Mouse (Mus musculus): Measurements from ENCODE around the gene C5ar2. TPM values are rescaled to one million over a fixed set of nuclear protein-coding genes. Genes with fewer than 3 reads are reported as not detected.
"Not testable (repeated sequence)": the region's sequence is repeated elsewhere in the genome, so short reads cannot be mapped to it uniquely, and the experiment has no call there.

The C5ar2 gene
- total RNA-seq, 1 experiment: 0.13 TPM

GRCm38 (mm10) chr7:16263015-16263787 lies 19.2 kb upstream of the C5ar2 start:
- in situ Hi-C loops (cut with MboI; ENCODE audit: low sequenced_read_pairs in 2 of 2, unreplicated experiment in 2 of 2): loop anchor here in 1 of 2 experiments (25.0 kb wide), 1 partner anchor 301 kb away; the partner anchor contains the start of gene Ehd2
- Histone ChIP-seq H3K27ac (ENCODE audit: insufficient read depth, low read depth, low read length, poor library complexity, severe bottlenecking) (no peak overlapping the region), H3K4me3 (ENCODE audit: insufficient read depth in 1 of 2, low read depth in 1 of 2, low read length in 2 of 2, poor library complexity in 1 of 2, severe bottlenecking in 1 of 2) (no peak overlapping the region), H3K4me1 (ENCODE audit: control insufficient read depth in 2 of 2, insufficient read depth in 2 of 2, low read length in 2 of 2, poor library complexity in 1 of 2) (no peaks in the 10 kb centered on the region), H3K36me3 (ENCODE audit: control insufficient read depth, insufficient read depth, low read length, poor library complexity, severe bottlenecking) (no peaks in the 10 kb centered on the region), H3K9me3 (ENCODE audit: control insufficient read depth, insufficient read depth, low read depth, low read length) (no peaks in the 10 kb centered on the region), H3K9ac (ENCODE audit: insufficient read depth, low read depth, low read length, poor library complexity, severe bottlenecking) (no peak overlapping the region)
- TF ChIP-seq ZC3H11A (IDR thresholded peaks at IDR 0.05; ENCODE audit: borderline replicate concordance, low read depth, low read length) (peak; percentile 55; the same call in 1 of the 2 replicates), HCFC1 (IDR thresholded peaks at IDR 0.05; ENCODE audit: borderline replicate concordance, insufficient read depth, low read length) (no peak), CHD2 (IDR thresholded peaks at IDR 0.05; ENCODE audit: low read depth, low read length) (no peak), ZNF384 (IDR thresholded peaks at IDR 0.05; ENCODE audit: low read depth, low read length) (no peak), MAFK (IDR thresholded peaks at IDR 0.05; ENCODE audit: insufficient read depth, low read depth, low read length) (no peak)
- peak; percentile 81 for DNase-seq (ENCODE audit: low read depth, low spot score)

GRCm38 (mm10) chr7:16261097-16261496 lies 17.1 kb upstream of the C5ar2 start:
- no peaks in the 10 kb centered on the region for H3K4me1 ChIP-seq (ENCODE audit: control insufficient read depth in 2 of 2, insufficient read depth in 2 of 2, low read length in 2 of 2, poor library complexity in 1 of 2)
- no peaks in the 10 kb centered on the region for H3K36me3 ChIP-seq (ENCODE audit: control insufficient read depth, insufficient read depth, low read length, poor library complexity, severe bottlenecking)
- H3K4me3 ChIP-seq (ENCODE audit: insufficient read depth in 1 of 2, low read depth in 1 of 2, low read length in 2 of 2, poor library complexity in 1 of 2, severe bottlenecking in 1 of 2): no peak overlapping the region
- no peaks in the 10 kb centered on the region for H3K9me3 ChIP-seq (ENCODE audit: control insufficient read depth, insufficient read depth, low read depth, low read length)
- TF ChIP-seq MAFK (IDR thresholded peaks at IDR 0.05; ENCODE audit: insufficient read depth, low read depth, low read length): no peak
- TF ChIP-seq ZNF384 (IDR thresholded peaks at IDR 0.05; ENCODE audit: low read depth, low read length): no peak
- TF ChIP-seq HCFC1 (IDR thresholded peaks at IDR 0.05; ENCODE audit: borderline replicate concordance, insufficient read depth, low read length): no peak
- TF ChIP-seq CHD2 (IDR thresholded peaks at IDR 0.05; ENCODE audit: low read depth, low read length): no peak
- TF ChIP-seq ZC3H11A (IDR thresholded peaks at IDR 0.05; ENCODE audit: borderline replicate concordance, low read depth, low read length): no peak
- in situ Hi-C loops (cut with MboI; ENCODE audit: low sequenced_read_pairs in 2 of 2, unreplicated experiment in 2 of 2): loop anchor here in 1 of 2 experiments (25.0 kb wide), 1 partner anchor 299 kb away; the partner anchor contains the start of gene Ehd2
- DNase-seq (ENCODE audit: low read depth, low spot score): no peak
- H3K9ac ChIP-seq (ENCODE audit: insufficient read depth, low read depth, low read length, poor library complexity, severe bottlenecking): no peak overlapping the region
- no peak overlapping the region for H3K27ac ChIP-seq (ENCODE audit: insufficient read depth, low read depth, low read length, poor library complexity, severe bottlenecking)

- H3K4me1 ChIP-seq (ENCODE audit: control insufficient read depth in 2 of 2, insufficient read depth in 2 of 2, low read length in 2 of 2, poor library complexity in 1 of 2): no peaks in the 10 kb centered on the region
- H3K9me3 ChIP-seq (ENCODE audit: control insufficient read depth, insufficient read depth, low read depth, low read length): no peaks in the 10 kb centered on the region
- in situ Hi-C loops (cut with MboI; ENCODE audit: low sequenced_read_pairs in 2 of 2, unreplicated experiment in 2 of 2): loop anchor here in 1 of 2 experiments (25.0 kb wide), 1 partner anchor 297 kb away; the partner anchor contains the start of gene Ehd2
- no peaks in the 10 kb centered on the region for H3K36me3 ChIP-seq (ENCODE audit: control insufficient read depth, insufficient read depth, low read length, poor library complexity, severe bottlenecking)
- no peak for DNase-seq (ENCODE audit: low read depth, low spot score)
- H3K27ac ChIP-seq (ENCODE audit: insufficient read depth, low read depth, low read length, poor library complexity, severe bottlenecking): no peak within 1 kb of the TSS
- H3K9ac ChIP-seq (ENCODE audit: insufficient read depth, low read depth, low read length, poor library complexity, severe bottlenecking): no peak within 1 kb of the TSS
- no peak for TF ChIP-seq ZNF384 (IDR thresholded peaks at IDR 0.05; ENCODE audit: low read depth, low read length)
- no peak within 1 kb of the TSS for H3K4me3 ChIP-seq (ENCODE audit: insufficient read depth in 1 of 2, low read depth in 1 of 2, low read length in 2 of 2, poor library complexity in 1 of 2, severe bottlenecking in 1 of 2)
Observed at GRCm38 (mm10) chr7:16259110-16259590, 15.2 kb upstream of the C5ar2 start, which contains the start of gene C5ar1. Gene C5ar1 (minus strand): TSS chr7:16259540.

- TF ChIP-seq HCFC1 (IDR thresholded peaks at IDR 0.05; ENCODE audit: borderline replicate concordance, insufficient read depth, low read length) (no peak), CHD2 (IDR thresholded peaks at IDR 0.05; ENCODE audit: low read depth, low read length) (no peak), ZNF384 (IDR thresholded peaks at IDR 0.05; ENCODE audit: low read depth, low read length) (no peak), ZC3H11A (IDR thresholded peaks at IDR 0.05; ENCODE audit: borderline replicate concordance, low read depth, low read length) (no peak), MAFK (IDR thresholded peaks at IDR 0.05; ENCODE audit: insufficient read depth, low read depth, low read length) (no peak)
- in situ Hi-C loops (cut with MboI; ENCODE audit: low sequenced_read_pairs in 2 of 2, unreplicated experiment in 2 of 2): loop anchor here in 1 of 2 experiments (25.0 kb wide), 1 partner anchor 296 kb away; the partner anchor contains the start of gene Ehd2
Observed at GRCm38 (mm10) chr7:16257830-16258229, 13.9 kb upstream of the C5ar2 start.

GRCm38 (mm10) chr7:16255963-16256362 lies 12.0 kb upstream of the C5ar2 start:
- not testable (repeated sequence) for H3K9ac ChIP-seq (ENCODE audit: insufficient read depth, low read depth, low read length, poor library complexity, severe bottlenecking); H3K36me3 ChIP-seq (ENCODE audit: control insufficient read depth, insufficient read depth, low read length, poor library complexity, severe bottlenecking); DNase-seq (ENCODE audit: low read depth, low spot score); H3K27ac ChIP-seq (ENCODE audit: insufficient read depth, low read depth, low read length, poor library complexity, severe bottlenecking); H3K9me3 ChIP-seq (ENCODE audit: control insufficient read depth, insufficient read depth, low read depth, low read length); H3K4me3 ChIP-seq (ENCODE audit: insufficient read depth in 1 of 2, low read depth in 1 of 2, low read length in 2 of 2, poor library complexity in 1 of 2, severe bottlenecking in 1 of 2); H3K4me1 ChIP-seq (ENCODE audit: control insufficient read depth in 2 of 2, insufficient read depth in 2 of 2, low read length in 2 of 2, poor library complexity in 1 of 2)
- in situ Hi-C loops (cut with MboI; ENCODE audit: low sequenced_read_pairs in 2 of 2, unreplicated experiment in 2 of 2): loop anchor here in 1 of 2 experiments (25.0 kb wide), 1 partner anchor 294 kb away; the partner anchor contains the start of gene Ehd2

More at GRCm38 (mm10) chr7:16257830-16258229, 13.9 kb upstream of the C5ar2 start:
- Histone ChIP-seq H3K9me3 (ENCODE audit: control insufficient read depth, insufficient read depth, low read depth, low read length) (no peaks in the 10 kb centered on the region), H3K36me3 (ENCODE audit: control insufficient read depth, insufficient read depth, low read length, poor library complexity, severe bottlenecking) (no peaks in the 10 kb centered on the region), H3K4me3 (ENCODE audit: insufficient read depth in 1 of 2, low read depth in 1 of 2, low read length in 2 of 2, poor library complexity in 1 of 2, severe bottlenecking in 1 of 2) (no peak overlapping the region), H3K9ac (ENCODE audit: insufficient read depth, low read depth, low read length, poor library complexity, severe bottlenecking) (no peak overlapping the region), H3K4me1 (ENCODE audit: control insufficient read depth in 2 of 2, insufficient read depth in 2 of 2, low read length in 2 of 2, poor library complexity in 1 of 2) (no peaks in the 10 kb centered on the region), H3K27ac (ENCODE audit: insufficient read depth, low read depth, low read length, poor library complexity, severe bottlenecking) (no peak overlapping the region)
- no peak for DNase-seq (ENCODE audit: low read depth, low spot score)
